Mouse (Mus musculus) myocyte (in vitro differentiated cells): ENCODE data around the gene Arid1b. TPM values are rescaled to one million over a fixed set of nuclear protein-coding genes. Genes with fewer than 3 reads are reported as not detected.

Source experiments
- H3K27me3 ChIP-seq: one replicate; pipeline ENCODE4 v1.6.1; 2011; ENCODE audit not compliant: control insufficient read depth, insufficient read depth, insufficient read length
- H3K36me3 ChIP-seq: one replicate; pipeline ENCODE4 v1.6.1; 2011; ENCODE audit not compliant: control insufficient read depth, insufficient read depth
- H3K4me2 ChIP-seq: one replicate; pipeline ENCODE4 v1.6.1; 2011; ENCODE audit warnings: low read depth, control low read depth
- H3K4me3 ChIP-seq: one replicate; pipeline ENCODE4 v1.5.1; 2011; ENCODE audit warnings: mild to moderate bottlenecking, control low read depth, moderate library complexity
- H3K79me2 ChIP-seq: one replicate; pipeline ENCODE4 v1.6.1; 2011; ENCODE audit not compliant: control insufficient read depth, insufficient read depth
- H3ac ChIP-seq: one replicate; pipeline ENCODE4 v1.6.1; 2011; ENCODE audit not compliant: control insufficient read depth, insufficient read length
- CEBPB ChIP-seq: IDR thresholded peaks from 2 replicates; pipeline ENCODE4 v1.6.1; 2011; ENCODE audit warnings: mild to moderate bottlenecking, moderate library complexity; ENCODE audit not compliant: poor library complexity, insufficient read depth, severe bottlenecking
- E2F4 ChIP-seq: IDR thresholded peaks from one replicate; pipeline ENCODE4 v1.6.1; 2011; ENCODE audit warnings: mild to moderate bottlenecking, control low read depth, moderate library complexity; ENCODE audit not compliant: insufficient read depth
- MAX ChIP-seq: IDR thresholded peaks from one replicate; pipeline ENCODE4 v1.6.1; 2011; ENCODE audit warnings: low read depth, mild to moderate bottlenecking, control low read depth
- MYOD1 ChIP-seq, 3 experiments: IDR thresholded peaks; one replicate each; pipeline ENCODE4 v1.6.1; 2011; ENCODE audit warnings: control low read depth in 2 of 3, low read depth in 2 of 3, mild to moderate bottlenecking in 2 of 3, moderate library complexity in 1 of 3; ENCODE audit not compliant: insufficient read length in 2 of 3, control insufficient read depth in 1 of 3
- MYOG ChIP-seq, 3 experiments: IDR thresholded peaks; one replicate each; pipeline ENCODE4 v1.6.1; 2011; ENCODE audit warnings: control low read depth in 2 of 3, low read depth in 2 of 3, mild to moderate bottlenecking in 2 of 3; ENCODE audit not compliant: insufficient read length in 2 of 3, control insufficient read depth in 1 of 3, insufficient read depth in 1 of 3
- POLR2A ChIP-seq: IDR thresholded peaks from one replicate; pipeline ENCODE4 v1.6.1; 2011; ENCODE audit warnings: low read depth, mild to moderate bottlenecking, control low read depth, moderate library complexity; ENCODE audit not compliant: insufficient read length
- POLR2AphosphoS2 ChIP-seq: IDR thresholded peaks from one replicate; pipeline ENCODE4 v1.6.1; 2011; ENCODE audit warnings: low read depth, control low read depth; ENCODE audit not compliant: insufficient read length
- REST ChIP-seq: IDR thresholded peaks from one replicate; pipeline ENCODE4 v1.6.1; 2011; ENCODE audit warnings: mild to moderate bottlenecking, control low read depth, moderate library complexity; ENCODE audit not compliant: insufficient read depth, insufficient read length
- SRF ChIP-seq: IDR thresholded peaks from one replicate; pipeline ENCODE4 v1.6.1; 2011; ENCODE audit warnings: low read depth; ENCODE audit not compliant: control insufficient read depth, insufficient read length
- TCF12 ChIP-seq: IDR thresholded peaks from one replicate; pipeline ENCODE4 v1.6.1; 2011; ENCODE audit warnings: mild to moderate bottlenecking, control low read depth; ENCODE audit not compliant: poor library complexity, insufficient read depth, severe bottlenecking
- TCF3 ChIP-seq: IDR thresholded peaks from one replicate; pipeline ENCODE4 v1.6.1; 2011; ENCODE audit warnings: low read depth, control low read depth; ENCODE audit not compliant: insufficient read length
- USF1 ChIP-seq: IDR thresholded peaks from one replicate; pipeline ENCODE4 v1.6.1; 2011; ENCODE audit warnings: low read depth, mild to moderate bottlenecking, control low read depth, moderate library complexity
- polyA plus RNA-seq: library from polyadenylated mRNA; unstranded; fragments of >200 nt; fragmentation: generic; extraction: Trizol; gene quantifications from one replicate; pipeline ENCODE4 v1.2.1, GENCODE M21; 2012; ENCODE audit warnings: missing spikeins

Gene Arid1b
- polyA plus RNA-seq, 1 experiment = 10.9 TPM

DNA sequence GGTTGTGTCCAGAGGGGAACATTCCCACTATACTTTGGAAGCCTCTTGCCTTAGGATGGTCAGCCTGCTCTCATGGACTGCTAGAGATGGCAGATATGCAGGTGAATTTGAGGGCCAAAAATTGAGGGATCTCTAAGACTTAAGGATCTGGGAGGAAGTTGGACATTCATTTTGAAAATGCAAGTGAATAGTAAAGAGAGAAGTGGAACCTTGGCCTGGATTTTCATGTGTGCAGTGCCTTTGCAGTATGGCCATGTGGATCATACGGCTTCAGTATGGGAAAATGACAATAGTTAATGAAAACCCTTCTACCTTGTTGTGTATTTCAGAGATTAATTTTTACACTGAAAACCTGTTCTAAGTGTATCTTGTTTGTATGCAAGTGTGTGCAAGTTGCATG is 31.3 kb downstream of the Arid1b start:
- H3K79me2 ChIP-seq = peaks cover 92% of the 10 kb centered on the region
- H3K4me3 ChIP-seq = no peak overlapping the region
- no peaks in the 10 kb centered on the region for H3K36me3 ChIP-seq
- H3K4me2 ChIP-seq = no peak overlapping the region
- no peak overlapping the region for H3ac ChIP-seq
- no peak for TF ChIP-seq POLR2AphosphoS2
- TF ChIP-seq SRF = no peak
- no peak for TF ChIP-seq TCF12
- TF ChIP-seq POLR2A = no peak
- no peak for TF ChIP-seq MYOG (IDR thresholded peaks at IDR 0.05; ENCODE audit: control insufficient read depth in 1 of 3, insufficient read depth in 1 of 3, insufficient read length in 2 of 3, low read depth in 2 of 3)
- TF ChIP-seq USF1 = no peak
- TF ChIP-seq MAX = no peak
- no peak for TF ChIP-seq TCF3
- TF ChIP-seq REST = no peak
- no peak for TF ChIP-seq CEBPB
- TF ChIP-seq MYOD1 (IDR thresholded peaks at IDR 0.05; ENCODE audit: control insufficient read depth in 1 of 3, insufficient read length in 2 of 3, low read depth in 2 of 3) = no peak
- no peak for TF ChIP-seq E2F4
- no peaks in the 10 kb centered on the region for H3K27me3 ChIP-seq

DNA sequence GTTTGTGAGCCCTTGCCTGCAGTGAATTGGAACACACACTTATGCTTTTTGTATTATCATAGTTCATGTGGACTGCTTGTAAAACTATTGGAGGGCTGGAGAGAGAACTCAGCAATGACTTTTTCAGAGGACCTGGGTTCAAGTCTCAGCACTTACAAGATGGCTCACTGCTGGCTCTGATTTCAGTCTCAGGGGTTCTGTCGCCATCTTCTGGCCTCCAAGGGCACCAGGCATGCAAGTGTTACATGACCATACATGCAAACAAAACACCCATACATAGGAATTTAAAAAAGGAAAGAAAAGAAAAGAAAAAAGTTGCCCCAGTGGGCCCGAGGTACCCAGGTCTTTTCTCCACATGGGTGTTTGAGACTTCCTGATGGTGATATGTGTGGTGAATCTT is 32.4 kb downstream of the Arid1b start:
- no peak for TF ChIP-seq USF1
- no peak for TF ChIP-seq POLR2A
- TF ChIP-seq MYOG (IDR thresholded peaks at IDR 0.05; ENCODE audit: control insufficient read depth in 1 of 3, insufficient read depth in 1 of 3, insufficient read length in 2 of 3, low read depth in 2 of 3) = no peak
- TF ChIP-seq MYOD1 (IDR thresholded peaks at IDR 0.05; ENCODE audit: control insufficient read depth in 1 of 3, insufficient read length in 2 of 3, low read depth in 2 of 3) = no peak
- no peak for TF ChIP-seq POLR2AphosphoS2
- TF ChIP-seq E2F4 = no peak
- TF ChIP-seq TCF3 = no peak
- TF ChIP-seq REST = no peak

DNA sequence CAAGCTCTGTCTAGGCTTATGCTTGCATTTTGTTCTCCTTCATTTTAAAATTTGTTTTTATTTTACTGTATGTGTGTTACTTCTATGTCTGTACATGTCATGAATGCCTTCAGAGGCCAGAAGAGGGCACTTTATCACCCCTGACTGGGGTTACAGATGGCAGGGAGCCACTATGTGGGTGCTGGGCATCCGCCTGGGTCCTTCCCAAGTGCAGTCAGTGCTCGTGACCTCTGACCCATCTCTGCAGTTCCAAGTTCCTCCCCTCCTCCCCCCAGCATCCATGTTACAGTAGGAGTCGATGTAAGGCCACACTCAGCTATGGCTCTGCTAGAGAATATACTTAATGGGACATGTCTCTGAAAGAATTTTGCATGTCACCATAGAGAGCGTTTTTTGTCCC is 35.0 kb downstream of the Arid1b start:
- H3K36me3 ChIP-seq = no peaks in the 10 kb centered on the region
- TF ChIP-seq POLR2A (no peak), TCF12 (no peak), SRF (no peak), REST (no peak), POLR2AphosphoS2 (no peak), USF1 (no peak), MYOD1 (IDR thresholded peaks at IDR 0.05; ENCODE audit: control insufficient read depth in 1 of 3, insufficient read length in 2 of 3, low read depth in 2 of 3) (no peak), MYOG (IDR thresholded peaks at IDR 0.05; ENCODE audit: control insufficient read depth in 1 of 3, insufficient read depth in 1 of 3, insufficient read length in 2 of 3, low read depth in 2 of 3) (no peak), MAX (no peak), CEBPB (no peak), E2F4 (no peak), TCF3 (no peak)
- no peaks in the 10 kb centered on the region for H3K27me3 ChIP-seq

More for the DNA sequence above, 32.4 kb downstream of the Arid1b start:
- Histone ChIP-seq H3K4me2 (no peak overlapping the region), H3K79me2 (peaks cover 94% of the 10 kb centered on the region), H3K27me3 (no peaks in the 10 kb centered on the region), H3K4me3 (no peak overlapping the region), H3ac (no peak overlapping the region), H3K36me3 (no peaks in the 10 kb centered on the region)

DNA sequence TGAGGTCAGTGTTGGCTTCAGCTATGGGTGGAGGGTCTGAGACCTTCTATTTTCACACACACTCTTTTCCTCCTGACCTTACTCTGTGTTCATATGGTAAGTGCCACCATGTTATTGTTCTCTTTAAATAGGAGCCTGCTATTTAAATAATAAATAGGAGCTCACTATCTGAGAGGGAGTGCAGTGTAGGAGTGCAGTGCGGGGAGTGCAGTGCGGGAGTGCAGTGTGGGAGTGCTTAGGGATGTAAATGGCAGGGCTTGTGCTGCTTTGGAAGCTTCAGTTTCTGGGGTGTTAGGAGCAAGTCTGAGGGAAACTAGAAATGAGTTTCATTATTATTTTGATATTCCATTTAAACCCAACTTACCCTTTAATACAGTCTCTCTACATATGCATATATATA is 36.2 kb downstream of the Arid1b start:
- H3K79me2 ChIP-seq = peaks cover 92% of the 10 kb centered on the region
- no peaks in the 10 kb centered on the region for H3K36me3 ChIP-seq
- H3K4me3 ChIP-seq = no peak overlapping the region
- no peak overlapping the region for H3K4me2 ChIP-seq
- TF ChIP-seq MYOG (IDR thresholded peaks at IDR 0.05; ENCODE audit: control insufficient read depth in 1 of 3, insufficient read depth in 1 of 3, insufficient read length in 2 of 3, low read depth in 2 of 3) (no peak), CEBPB (no peak), USF1 (no peak), POLR2A (no peak), TCF12 (no peak), REST (no peak), SRF (no peak), MAX (no peak), MYOD1 (IDR thresholded peaks at IDR 0.05; ENCODE audit: control insufficient read depth in 1 of 3, insufficient read length in 2 of 3, low read depth in 2 of 3) (no peak), POLR2AphosphoS2 (no peak), TCF3 (no peak), E2F4 (no peak)
- no peak overlapping the region for H3ac ChIP-seq
- no peaks in the 10 kb centered on the region for H3K27me3 ChIP-seq

More for the DNA sequence above, 35.0 kb downstream of the Arid1b start:
- H3K4me3 ChIP-seq = no peak overlapping the region
- no peak overlapping the region for H3ac ChIP-seq
- peaks cover 95% of the 10 kb centered on the region for H3K79me2 ChIP-seq
- no peak overlapping the region for H3K4me2 ChIP-seq

DNA sequence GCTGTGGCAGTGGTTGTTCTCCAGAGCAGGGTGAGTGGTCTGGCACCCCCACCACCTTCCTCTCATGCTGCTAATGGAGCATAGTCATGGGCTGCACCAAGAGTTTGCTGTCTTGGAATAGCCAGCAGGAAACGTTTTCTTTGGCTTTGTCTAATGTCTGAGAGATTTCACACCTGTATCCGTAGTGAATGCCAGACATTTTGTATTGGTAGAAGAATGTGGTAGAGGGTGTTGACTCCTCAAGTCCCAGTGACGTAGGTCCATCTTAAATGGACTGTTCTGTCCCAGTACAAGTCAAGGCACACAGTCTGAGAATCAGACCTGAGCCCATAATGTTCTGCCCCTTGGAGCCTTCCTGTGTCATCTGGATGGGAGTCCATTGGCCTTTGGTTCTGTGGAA is 39.2 kb downstream of the Arid1b start:
- no peak for TF ChIP-seq MAX
- no peaks in the 10 kb centered on the region for H3K27me3 ChIP-seq
- H3K4me3 ChIP-seq = no peak overlapping the region
- H3ac ChIP-seq = no peak overlapping the region
- H3K36me3 ChIP-seq = no peaks in the 10 kb centered on the region
- H3K79me2 ChIP-seq = peaks cover 81% of the 10 kb centered on the region
- no peak overlapping the region for H3K4me2 ChIP-seq

DNA sequence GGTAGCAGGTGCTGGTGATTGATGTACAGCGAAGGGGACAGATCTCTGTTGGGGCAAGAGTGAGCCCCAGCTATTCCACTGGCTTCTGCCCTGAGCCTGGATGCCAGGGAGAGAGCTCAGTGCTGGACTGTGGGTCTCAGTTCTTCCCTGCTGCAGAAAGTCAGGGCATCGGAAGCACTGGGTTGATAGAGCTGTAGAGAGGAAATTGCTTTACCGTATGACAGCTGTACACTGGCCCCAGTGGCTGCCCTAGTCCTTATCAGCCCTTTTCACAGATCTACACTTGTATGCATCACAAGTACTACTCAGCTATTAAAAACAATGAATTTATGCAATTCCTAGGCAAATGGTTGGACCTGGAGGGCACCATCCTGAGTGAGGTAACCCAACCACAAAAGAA is 40.1 kb downstream of the Arid1b start:
- H3K4me3 ChIP-seq = no peak overlapping the region
- TF ChIP-seq TCF3 = no peak
- TF ChIP-seq MAX = no peak
- TF ChIP-seq TCF12 = no peak
- no peak for TF ChIP-seq MYOG (IDR thresholded peaks at IDR 0.05; ENCODE audit: control insufficient read depth in 1 of 3, insufficient read depth in 1 of 3, insufficient read length in 2 of 3, low read depth in 2 of 3)
- no peak for TF ChIP-seq CEBPB
- no peak for TF ChIP-seq POLR2AphosphoS2
- no peak for TF ChIP-seq POLR2A
- no peak for TF ChIP-seq MYOD1 (IDR thresholded peaks at IDR 0.05; ENCODE audit: control insufficient read depth in 1 of 3, insufficient read length in 2 of 3, low read depth in 2 of 3)
- no peak for TF ChIP-seq E2F4
- TF ChIP-seq REST = no peak
- no peak for TF ChIP-seq SRF
- TF ChIP-seq USF1 = no peak
- H3ac ChIP-seq = no peak overlapping the region
- no peak overlapping the region for H3K4me2 ChIP-seq
- H3K79me2 ChIP-seq = peaks cover 82% of the 10 kb centered on the region
- H3K27me3 ChIP-seq = no peaks in the 10 kb centered on the region
- H3K36me3 ChIP-seq = no peaks in the 10 kb centered on the region
